Mouse (Mus musculus): ENCODE data around the gene Smim7. TPM values are rescaled to one million over a fixed set of nuclear protein-coding genes. Genes with fewer than 3 reads are reported as not detected.
A peak's percentile ranks its signal among the peaks of the same experiment; 100 is the strongest.

Smim7 gene
- 103 and 131 TPM in 2 replicates for total RNA-seq (2021)
- long read RNA-seq, transcript Smim7-203 (5 exons, 2,892 nt), result major isoform, 102 of 111 reads
- long read RNA-seq, partial matches to known transcripts, result 3 of 111 reads
- long read RNA-seq, other reads (novel, unspliced or antisense), result 5 of 111 reads

DNA sequence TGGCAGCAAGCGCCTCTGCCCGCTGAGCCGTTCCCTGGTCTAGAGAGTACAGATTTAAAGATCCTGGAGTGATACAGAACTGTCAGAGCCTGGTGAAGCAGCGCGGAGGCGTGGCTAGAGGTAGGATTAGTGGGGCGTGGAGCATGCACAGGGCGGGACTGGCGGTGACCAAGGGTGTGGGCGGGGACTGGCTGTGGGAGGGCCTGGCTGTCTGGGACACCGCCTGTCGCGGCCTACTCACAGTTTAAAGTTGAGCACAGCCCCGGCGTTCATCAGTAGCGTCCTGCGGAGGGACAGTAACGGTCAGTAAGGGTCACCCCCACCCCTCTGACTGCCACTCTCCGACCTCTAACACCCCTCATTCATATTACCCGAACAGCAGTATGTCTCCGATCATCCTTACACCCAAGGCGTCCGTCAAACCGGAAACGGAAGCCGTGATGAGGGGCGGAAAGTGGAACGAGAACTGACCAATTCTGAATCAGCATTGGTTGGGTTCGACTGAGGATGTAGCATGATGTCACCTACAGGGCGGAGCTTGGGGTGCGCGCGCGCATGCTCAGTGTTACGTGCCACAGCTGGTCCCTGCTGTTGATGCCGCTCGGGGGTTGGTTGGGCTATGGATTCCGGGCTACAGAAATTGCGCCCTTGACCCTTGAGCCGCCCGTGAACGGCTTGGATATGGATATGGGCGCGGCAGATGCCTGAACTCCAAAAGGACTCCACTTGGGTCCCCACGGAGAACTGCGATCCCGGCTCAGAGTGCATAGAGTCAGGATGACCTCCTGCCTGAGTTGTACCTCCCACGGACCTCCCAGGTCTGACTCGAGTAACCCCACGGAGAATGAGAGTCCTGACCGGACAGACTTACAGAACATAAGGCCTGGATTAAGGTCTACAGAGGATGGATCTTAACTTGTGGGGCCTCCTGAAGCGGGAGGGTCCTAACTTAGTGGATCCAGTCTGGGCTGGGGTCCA is at the start of gene Smim7:
Gene Smim7, minus strand, starts transcription at position 456 of the 978 bp plus-strand sequence.
- peak; percentile 97 for DNase-seq

DNA sequence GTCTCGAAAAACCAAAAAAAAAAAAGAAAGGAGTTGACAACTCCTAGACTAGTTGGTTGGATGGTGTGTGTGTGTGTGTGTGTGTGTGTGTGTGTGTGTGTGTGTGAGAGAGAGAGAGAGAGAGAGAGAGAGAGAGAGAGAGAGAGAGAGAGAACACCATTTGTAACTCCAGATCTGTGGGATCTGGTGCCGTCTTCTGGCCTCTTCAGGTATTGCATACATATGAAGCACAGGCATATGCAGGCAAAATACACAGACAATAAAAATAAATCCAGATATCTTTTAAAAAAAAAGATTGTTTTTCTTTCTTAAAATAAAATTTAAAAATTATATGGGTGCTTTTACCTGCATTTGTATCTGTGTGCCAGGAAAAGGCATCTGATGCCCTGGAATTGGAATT is 19.3 kb upstream of the Smim7 start:
- DNase-seq, result no peak

DNA sequence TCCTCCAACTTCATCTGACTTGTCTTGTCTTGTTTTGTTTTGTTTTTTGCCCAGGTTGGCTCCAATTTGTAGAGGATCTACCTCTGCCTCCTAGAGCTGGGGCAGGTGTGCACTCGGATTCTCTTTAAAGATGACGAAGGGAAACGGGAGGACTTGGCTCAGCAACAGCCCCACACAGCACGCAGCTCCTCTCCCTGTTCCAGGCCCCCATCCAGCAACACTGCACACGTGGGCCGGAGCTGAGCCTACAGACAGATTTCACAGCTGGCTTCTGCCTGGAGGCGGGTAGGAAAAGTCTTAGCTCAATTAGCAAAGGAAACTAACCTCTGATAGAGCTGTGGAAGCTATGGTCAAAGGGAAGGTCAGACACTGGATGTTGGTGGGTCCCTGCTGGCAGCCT is 18.4 kb upstream of the Smim7 start:
- DNase-seq, result no peak

DNA sequence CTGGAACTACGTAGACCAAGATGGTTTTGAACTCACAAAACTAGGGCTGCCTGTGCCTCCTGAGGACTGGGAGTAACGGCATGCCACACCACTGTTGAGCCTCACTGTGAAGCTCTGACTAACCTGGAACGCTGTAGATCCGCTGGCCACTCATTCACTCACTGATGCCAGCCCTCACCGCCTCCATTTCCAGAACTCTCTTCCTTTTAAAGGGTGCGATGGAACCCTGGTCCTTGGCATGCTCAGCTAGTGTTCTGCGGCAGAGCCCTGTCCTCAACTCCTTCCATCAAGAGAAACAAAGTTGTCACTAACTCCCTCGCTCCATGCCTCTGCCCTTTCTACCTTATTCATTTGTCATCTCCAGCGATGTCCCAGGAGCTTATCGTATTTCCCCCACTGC is 18.0 kb upstream of the Smim7 start:
- no peak for DNase-seq

DNA sequence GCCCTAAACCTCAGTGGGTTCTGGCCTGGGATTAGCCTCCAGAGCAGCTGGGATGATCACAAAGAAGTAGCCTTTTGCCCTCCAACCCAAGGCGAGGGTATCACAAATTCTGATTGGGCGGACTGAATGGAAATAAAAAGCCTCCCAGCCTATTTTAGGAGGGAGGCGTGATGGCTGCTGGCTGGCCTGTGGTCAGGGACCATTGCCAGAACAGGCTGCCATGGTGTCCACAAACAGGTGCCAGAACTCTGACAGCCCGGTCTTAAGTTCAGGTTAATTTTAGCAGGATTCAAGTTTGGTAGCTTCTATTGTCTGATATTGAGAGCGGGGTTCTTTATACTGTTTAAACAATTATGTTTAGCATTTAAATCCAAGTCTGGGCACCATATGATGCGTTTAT is 16.9 kb upstream of the Smim7 start:
- no peak for DNase-seq

DNA sequence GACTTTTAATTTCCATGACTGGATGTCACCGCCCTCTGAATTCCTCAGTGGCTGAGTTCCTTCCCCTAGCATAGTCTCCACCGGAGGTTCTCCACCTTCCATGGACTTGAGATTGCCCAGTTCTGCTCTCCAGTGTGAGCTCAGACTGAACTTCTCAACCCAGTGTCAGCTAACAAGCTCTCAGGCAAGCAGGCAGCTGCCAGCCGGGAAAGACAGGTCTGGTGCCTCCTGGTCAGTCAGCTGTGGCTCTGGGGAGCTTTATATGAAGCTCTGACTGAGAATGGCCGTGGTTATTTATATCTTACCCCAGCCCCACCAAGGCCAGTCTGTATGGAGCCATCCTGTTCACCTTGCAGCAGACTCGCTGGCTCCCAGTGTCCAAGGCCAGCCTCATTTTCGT is 13.5 kb upstream of the Smim7 start:
- DNase-seq, result no peak

DNA sequence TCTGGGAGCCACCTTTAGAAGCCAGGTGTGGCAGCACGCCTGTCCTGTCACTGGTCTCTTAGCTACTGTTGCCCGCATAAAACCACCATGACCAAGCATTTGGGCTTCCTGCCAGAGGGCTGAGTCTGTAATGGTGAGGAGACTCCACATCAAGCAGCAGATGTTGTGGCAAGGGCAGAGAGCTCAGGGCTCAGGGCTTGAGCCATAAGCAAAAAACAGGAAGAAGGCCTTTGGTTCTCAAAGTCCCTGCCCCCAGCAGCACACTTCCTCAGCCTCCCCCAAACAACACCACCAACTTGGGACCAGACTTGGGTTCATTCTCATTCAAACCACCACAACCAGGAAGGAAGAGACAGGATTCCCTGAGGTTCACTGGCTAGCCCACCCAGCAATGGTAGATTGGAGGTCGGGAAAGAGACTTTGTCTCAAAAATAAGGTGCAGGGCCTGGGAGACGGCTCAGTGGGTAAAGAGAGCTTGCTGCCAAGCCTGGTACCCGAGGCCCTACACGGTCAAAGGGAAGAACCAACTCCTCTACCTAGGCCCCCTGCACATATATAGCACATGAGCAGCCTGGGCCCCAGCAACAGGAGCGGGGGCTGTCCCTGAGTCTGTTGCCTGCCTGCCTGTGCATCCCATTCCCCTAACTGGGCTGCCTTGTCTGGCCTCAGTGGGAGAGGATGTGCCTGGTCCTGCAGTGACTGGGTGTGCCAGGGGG is 12.3 kb upstream of the Smim7 start:
- DNase-seq, result peak; percentile 55

DNA sequence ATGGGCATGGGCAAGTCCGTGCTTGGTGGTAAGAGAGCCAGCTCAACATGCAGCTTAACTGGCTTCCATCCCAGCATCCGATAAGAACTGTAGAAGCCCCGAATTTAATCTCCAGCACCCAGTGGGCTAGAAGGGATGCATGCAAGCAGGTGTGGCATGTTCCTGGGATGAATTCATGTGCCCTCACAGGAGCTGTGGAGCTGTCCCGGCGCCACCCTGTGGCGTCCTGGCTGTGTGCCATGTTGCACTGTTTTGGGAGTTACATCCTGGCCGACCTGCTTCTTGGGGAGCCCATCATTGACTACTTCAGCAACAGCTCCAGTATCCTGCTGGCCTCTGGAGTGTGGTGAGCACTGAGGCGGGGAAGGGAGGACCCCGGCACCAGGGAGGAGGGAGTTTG is 8.5 kb upstream of the Smim7 start:
- no peak for DNase-seq

DNA sequence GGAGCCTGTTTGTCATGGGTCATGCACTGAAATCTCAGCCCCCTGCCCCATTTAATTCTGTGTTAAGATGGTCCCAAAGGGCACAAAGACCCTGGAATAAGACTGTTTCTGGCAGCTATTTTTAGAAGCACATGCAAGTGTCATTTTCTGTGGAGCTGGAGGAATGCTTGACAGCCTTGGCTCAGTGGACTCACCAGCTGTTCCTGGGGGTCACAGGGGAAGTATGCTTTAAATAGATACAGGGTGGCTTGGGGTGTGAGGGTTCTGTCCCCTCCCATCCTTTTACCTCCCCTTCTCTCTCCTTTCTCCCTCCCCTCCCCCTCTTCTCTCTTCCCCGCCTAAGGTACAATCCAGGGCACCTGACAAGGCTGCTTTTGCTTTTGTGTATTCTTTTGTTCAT is 7.1 kb upstream of the Smim7 start:
- no peak for DNase-seq

DNA sequence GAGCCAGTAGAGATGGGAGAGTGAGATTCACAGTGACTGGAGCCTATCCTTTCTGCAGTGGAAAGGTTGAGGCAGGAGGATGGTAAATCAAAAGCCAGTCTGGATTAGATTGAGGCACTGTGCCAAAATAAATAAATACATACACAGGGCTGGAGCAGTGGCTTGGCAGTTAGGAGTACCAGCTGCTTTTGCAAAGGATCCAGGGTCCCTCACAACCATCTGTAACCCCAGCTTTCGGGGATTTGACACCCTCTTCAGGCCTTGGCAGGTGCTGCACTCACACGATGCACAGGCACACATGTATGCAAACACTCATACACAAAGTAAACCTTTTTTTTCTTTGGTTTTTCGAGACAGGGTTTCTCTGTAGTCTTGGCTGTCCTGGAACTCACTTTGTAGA is 6.4 kb upstream of the Smim7 start:
- DNase-seq, result no peak

DNA sequence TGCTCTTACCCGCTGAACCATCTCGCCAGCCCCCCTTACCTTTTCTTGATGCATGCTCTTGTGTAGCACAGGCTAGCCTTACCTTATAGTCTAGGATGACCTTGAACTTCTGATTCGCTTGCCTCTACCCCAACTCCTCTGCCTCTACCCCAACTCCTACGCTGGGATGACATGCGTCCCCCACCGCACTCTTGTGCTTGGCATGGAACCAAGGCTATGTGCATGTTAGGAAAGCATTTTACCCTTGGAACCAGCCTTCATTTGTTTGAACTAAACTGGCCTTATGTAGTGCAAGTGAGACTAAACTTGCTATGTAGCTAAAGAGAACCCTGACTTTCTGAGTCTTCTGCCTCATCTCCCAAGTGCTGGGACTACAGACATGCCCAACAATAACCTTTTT is 5.0 kb upstream of the Smim7 start:
- DNase-seq, result no peak

DNA sequence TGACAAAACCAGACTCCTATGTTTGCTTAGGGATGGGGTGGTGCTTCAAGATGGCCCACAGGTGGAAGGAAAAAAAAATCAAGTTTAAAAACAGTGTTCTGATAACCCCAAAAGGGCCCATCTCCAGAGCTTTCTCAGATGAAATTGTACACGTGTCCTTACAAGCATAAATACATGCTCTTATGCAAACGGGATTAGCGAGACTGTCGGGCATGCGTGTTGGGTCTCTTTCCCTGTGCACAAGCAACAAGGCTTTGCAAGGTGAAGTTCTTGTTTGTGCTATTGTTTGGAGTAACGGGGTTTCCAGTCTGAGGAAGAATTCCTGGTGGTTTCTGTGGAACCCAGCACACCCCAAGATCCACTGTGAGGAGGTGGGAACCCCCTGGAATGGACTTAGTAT is 2.6 kb upstream of the Smim7 start:
- no peak for DNase-seq

DNA sequence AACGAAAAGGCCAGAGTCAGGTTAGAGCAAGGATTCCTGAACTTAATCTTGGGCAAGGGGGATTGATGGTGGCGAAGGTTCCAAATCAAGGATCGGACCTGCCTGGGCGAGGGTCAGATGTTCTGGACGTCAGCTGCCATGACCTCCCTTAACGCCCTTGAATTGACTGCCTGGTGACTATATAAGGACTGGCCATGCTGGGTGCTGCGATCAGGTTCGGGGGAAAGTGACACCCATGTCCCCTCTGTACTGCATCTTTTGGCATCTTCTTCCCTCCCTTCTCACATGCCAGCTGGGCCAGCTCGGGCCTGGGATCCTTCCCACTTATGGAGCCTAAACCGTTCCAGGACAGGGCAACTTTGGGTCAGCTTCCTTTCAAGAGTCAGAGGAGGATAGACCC is 1.6 kb upstream of the Smim7 start:
- no peak for DNase-seq

DNA sequence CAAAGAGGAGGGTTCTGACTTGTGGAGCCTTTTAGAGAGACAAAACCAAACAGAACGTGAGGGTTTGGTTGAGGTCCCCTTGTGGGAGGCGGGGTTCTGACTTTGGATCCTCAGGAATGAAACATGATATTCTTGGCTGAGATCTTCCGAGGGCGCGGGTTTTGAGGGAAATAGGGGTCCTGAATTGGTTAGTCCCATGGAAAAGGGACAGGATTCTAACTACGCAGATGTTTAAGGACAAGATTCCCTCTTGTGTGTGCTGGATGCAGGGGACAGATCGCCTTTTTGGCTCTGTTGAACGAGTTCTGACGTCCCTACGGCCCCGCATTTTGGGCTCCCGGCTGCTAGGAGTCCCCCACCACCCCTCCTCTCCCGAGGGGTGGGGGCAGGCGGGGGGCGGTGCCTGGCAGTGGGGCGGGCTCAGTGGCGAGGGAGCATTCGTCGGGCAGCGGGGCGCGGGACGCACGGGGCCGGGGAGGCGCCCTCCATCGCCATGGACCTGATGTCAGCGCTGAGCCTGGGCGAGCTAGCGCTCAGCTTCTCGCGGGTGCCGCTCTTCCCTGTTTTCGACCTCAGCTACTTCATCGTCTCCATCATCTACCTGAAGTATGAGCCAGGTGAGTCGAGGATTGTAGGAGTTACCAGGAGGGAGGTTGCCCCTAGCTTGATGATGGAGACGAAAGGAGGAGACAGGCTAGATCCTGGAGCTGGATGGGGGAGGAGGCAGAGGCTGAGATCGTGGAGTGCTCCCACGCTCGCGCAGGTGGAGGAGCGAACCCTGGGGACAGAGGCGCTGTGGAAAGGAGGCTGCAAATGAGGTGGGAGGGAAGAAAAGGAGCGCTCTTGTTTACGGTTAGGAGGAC is 954 bp upstream of the Smim7 start, which contains the start of gene Tmem38a:
Gene Tmem38a, plus strand, starts transcription at position 445 of the 863 bp plus-strand sequence.
- DNase-seq, result peak; percentile 83

DNA sequence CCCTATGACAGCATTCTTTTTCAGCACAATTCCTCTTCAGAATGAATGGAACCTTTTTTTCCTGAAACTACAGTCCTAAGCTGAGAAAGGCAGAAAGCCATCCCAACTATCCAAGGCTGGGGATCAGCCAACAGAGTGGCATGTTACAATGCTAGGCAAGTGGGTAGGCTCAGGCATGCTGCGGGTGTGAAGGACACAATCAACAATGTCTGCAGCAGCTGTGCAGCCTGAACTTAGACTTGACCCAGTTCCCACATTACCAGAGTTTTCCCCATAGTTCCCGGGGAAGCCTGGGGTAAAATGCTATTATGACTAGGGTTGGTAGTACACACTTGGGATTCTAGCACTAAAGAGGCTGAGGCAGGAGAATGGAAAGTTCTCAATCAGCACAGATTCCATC is 4.9 kb downstream of the Smim7 start:
- no peak for DNase-seq

DNA sequence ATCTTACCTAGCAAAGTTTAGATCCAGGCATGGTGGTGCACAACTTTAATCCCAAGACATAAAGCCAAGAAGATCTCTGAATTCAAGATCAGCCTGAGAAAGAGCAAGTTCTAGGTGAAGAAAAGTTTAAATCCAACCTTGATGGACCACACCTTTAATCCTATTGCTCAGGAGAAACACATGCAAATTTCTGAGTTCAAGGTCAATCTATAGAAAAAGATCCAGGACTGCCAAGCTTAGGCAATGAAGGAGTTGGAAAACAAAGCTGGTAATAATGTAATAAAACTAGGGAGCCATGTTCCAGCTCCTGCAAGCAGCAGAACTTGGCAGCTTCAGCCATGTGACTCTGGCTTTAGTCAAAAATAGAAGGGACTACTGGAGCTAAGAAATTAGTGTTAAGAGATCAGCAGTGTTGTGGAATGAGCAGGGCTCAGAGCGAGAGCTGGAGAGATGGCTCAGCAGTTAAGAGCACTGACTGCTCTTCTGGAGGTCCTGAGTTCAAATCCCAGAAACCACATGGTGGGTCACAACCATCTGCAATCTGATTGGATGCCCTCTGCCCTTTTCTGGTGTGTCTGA is 9.7 kb downstream of the Smim7 start:
- DNase-seq, result no peak

DNA sequence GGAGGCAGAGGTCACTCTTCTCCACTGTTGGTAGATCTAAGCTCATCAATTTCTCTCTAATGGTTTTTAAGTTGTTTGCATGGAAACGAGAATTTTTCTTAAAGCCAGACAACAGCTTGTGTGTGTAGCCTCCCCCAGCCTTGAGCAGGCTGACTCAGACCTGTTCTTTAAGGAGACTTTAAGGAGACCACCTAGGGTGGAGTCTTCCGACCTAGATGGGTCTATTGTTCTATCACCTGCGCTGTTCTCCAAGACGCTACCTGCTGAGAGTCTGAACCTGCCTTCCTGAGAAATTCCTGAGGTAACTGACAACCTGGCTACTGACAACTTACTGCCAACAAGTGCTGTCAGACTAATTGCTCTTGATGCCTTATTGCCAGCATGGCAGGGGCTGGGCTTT is 15.1 kb downstream of the Smim7 start:
- DNase-seq, result no peak

DNA sequence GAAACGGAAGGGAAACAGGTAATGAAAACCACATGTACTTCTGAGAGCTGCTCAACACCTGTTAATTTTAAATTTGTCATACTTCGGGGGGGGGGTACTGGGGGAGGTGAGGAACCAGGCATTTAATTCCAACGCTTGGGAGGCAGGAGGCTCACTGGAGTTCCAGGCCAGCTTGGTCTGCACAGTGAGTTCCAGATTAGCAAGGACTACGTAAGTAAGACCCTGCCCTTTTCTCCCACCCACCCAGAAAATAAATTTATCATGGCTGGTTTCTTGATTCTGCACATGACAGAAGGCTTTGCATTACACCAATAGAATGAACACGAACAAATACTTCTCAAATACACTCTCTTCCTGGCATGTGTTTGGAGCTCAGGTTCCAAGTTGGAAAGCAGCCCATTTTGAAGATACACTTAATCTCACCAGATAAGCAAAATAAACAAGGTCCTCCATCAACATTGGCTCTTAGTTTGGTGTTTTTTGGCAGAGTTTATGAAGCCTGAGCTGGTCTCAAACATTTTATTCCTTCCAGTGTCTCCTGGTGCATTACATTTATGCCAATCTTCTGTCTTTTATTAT is 21.5 kb downstream of the Smim7 start:
- DNase-seq, result no peak

DNA sequence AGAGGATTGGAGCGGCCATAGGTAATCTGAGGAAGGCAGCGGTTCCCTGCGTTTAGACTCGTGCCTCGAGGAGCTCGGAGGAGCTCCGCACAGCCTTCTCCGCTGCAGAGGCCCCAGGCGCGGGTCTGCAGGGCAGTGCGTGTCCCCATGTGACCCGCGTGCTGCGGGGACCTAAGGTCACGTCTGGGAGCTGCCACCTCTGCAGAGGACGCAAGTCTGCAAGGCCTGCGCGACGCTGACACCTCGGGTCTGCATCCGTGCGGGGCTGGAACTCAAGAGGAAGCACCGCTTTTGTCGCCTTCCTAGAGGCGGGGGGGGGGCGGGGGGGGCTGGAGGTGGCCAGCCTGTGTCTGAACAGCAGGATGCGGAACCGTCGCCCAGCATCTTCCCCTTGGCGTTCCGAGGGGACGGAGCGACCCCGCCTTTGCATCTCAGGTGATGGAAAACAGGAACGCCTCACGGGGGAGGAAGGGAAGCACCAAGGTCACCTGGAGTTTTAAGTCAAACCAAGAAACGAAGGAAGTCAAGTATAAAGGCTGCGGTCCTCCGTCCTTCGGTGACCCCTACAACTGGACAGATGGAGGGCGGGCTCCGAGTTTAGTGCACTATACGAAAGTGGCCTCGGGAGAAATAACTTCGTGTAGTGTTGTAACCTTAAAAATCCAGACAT is 22.1 kb downstream of the Smim7 start:
- no peak for DNase-seq

DNA sequence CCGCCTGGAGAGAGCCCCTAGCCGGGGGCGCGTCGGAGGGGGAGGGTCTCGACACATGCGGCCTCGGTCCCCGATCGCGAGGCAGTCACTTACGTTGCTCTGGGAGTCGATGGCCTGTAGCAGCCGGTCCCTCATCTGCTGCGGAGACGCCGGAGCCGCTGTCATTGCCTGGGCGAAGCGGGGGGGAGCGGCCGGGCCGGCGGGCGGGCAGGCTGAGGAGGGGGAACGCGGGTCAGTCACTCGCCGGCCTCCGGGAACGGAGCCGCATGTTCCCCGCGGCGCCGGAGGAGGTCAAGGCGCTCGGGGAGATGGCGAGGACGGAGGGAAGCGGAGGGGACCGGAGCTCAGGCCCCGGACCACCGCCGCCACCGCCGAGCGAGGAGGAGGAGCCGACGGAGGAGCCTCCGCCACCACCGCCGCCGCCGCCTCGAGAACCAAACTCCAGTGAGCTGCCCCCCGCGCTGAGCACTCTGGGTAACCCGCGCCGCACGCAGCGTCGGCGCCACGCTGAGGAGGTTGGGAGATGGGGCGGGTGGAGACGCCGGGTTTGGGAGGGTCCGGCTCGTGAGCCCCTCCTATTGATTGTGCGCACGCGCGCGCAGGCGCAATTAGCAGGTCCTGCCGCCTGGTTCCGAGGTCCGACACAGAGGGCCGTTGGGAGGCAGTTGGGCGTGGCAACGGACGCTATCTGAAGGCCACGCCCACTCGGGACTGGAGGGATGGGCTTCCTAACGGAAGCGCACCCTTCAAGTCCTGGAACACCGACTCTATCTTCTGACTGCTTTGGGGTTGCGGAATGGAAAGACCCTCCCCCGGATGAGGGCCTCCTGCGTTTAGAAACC is 22.9 kb downstream of the Smim7 start, which contains the start of gene Med26:
Gene Med26, minus strand, starts transcription at position 469 of the 842 bp plus-strand sequence.
- DNase-seq, result peak; percentile 97

Data from adrenal gland, postnatal 25 days (tissue).